Mouse (Mus musculus) brain, embryonic 14.5 days (tissue): ENCODE data around the gene Ap5s1.

Experiments used
- CTCF ChIP-seq: fragments of 200-500 bp; IDR thresholded peaks from 2 replicates; pipeline ENCODE4 v1.5.1; 2012; ENCODE audit warnings: inconsistent platforms, mild to moderate bottlenecking, moderate library complexity, borderline replicate concordance; ENCODE audit not compliant: insufficient read depth, insufficient read length; ENCODE audit errors: extremely low read depth
- POLR2A ChIP-seq: fragments of 200-500 bp; IDR thresholded peaks from 2 replicates; pipeline ENCODE4 v1.6.1; 2012; ENCODE audit warnings: mild to moderate bottlenecking, inconsistent platforms, borderline replicate concordance; ENCODE audit not compliant: poor library complexity, insufficient read depth, insufficient read length, severe bottlenecking; ENCODE audit errors: extremely low read depth

DNA sequence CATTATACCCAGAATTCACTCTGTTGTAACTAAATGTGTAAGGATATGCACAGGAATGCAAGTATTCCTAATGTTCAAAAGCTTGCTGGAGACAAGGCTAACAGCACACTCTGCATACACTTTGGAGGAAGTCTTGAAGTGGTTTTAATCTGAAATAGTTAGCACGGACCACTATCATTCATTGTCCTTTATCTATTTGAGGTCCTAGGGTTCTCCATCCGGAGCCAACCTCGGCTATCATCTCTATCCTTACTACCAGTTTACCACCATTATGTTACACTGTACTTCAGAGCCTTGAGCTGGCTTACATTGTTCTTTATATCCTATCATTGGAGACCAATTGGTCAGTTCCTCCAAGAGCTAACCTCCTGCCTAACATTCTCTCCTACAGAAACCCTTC lies 20.4 kb downstream of the Ap5s1 start:
- no peak for TF ChIP-seq CTCF
- TF ChIP-seq POLR2A, result no peak
